In the genomic region with DNA sequence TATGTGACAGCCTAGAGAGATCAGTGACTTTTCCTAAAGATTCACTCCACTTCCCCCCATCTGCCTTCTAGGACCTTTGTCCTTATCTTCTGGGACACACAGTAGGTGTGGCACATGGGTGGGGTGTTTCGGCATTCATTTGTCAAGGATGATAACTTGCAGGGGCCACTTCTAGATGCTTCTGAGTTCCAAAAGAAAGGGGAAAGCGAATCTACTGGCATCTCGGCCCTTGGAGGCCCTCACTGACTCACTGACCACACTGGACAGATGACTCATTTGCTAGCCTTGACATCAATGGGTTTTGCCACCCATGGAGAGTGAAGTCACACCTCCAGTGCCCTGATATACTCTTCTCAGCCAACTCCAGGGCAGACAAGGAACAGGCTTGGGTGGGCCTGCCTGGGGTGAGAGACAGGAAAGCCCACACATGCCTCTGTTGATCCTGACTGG, we compare ENCODE assay signal across 9 mouse cellular contexts. TPM values are rescaled to one million over a fixed set of nuclear protein-coding genes. Genes with fewer than 3 reads are reported as not detected.
DNase-seq lines count a peak whose midpoint lies in the region; ATAC-seq and TF ChIP-seq lines count a peak whose summit lies in the region.
"Had no signal": no experiment of that assay in that cellular context is flagged by ENCODE, and none has a peak within 500 bp of the region (broad histone marks: within the 10 kb centered on the region; RNA-seq: fewer than 3 reads in every experiment).

No protein-coding gene starts in this region.

- peak; percentile 68 for ATAC-seq in heart, embryonic 12.5 days (ENCODE audit: insufficient number of reproducible peaks, low FRiP score)
- peak; percentile 35 for ATAC-seq in megakaryocyte progenitor cell, adult 5-6 weeks (replicated peaks; ENCODE audit: poor library complexity)

- no peaks in the 10 kb centered on the region for H3K79me2 ChIP-seq in MEL (ENCODE audit: control insufficient read depth, insufficient read depth, low read length, poor library complexity)

- WGBS in heart, embryonic 12.5 days = 33% methylated on average over 3 of the region's 3 CpGs

- H3K9ac ChIP-seq in heart, embryonic 12.5 days = no peak overlapping the region
- peak overlapping the region; percentile 26; the same call in 1 of the 2 replicates for H3K9ac ChIP-seq in MEL (ENCODE audit: control insufficient read depth, low read depth, low read length, poor library complexity, severe bottlenecking)

- peaks cover 47% of the 10 kb centered on the region for H3K4me1 ChIP-seq in heart, embryonic 12.5 days (replicated peaks)
- H3K4me1 ChIP-seq in MEL (ENCODE audit: control insufficient read depth in 1 of 2, insufficient read depth in 2 of 2, low read length in 2 of 2) = peaks cover 16 to 55% of the 10 kb centered on the region in 2 experiments

- TF ChIP-seq RAD21 in MEL (IDR thresholded peaks at IDR 0.05; ENCODE audit: low read depth, low read length) = no peak

- no peaks in the 10 kb centered on the region for H3K9me3 ChIP-seq in heart, embryonic 12.5 days (replicated peaks)
- no peaks in the 10 kb centered on the region for H3K9me3 ChIP-seq in MEL (replicated peaks; ENCODE audit: insufficient read depth, low read length)

- no peak for DNase-seq in heart, postnatal 4 days
- peak; percentile 73 for DNase-seq in MEL (ENCODE audit: low read depth, low spot score)
- DNase-seq in c-Kit-negative CD71-positive TER-119-positive erythroid progenitor cells, embryonic 14.5 days (ENCODE audit: low read depth, low spot score) = peak; percentile 89
- no peak for DNase-seq in kidney, adult 8-10 months
- no peak for DNase-seq in kidney, postnatal 4 days
- DNase-seq in layer of hippocampus, postnatal 36 days = no peak
- DNase-seq: cerebellum, adult 11 months had no signal

- no peak overlapping the region for H3K4me2 ChIP-seq in heart, embryonic 12.5 days

- TF ChIP-seq POLR2A in MEL (IDR thresholded peaks at IDR 0.05; ENCODE audit: control insufficient read depth in 1 of 2, insufficient read depth in 1 of 2, low read depth in 1 of 2, low read length in 2 of 2, poor library complexity in 1 of 2) = no peak

- TF ChIP-seq CTCF in MEL (IDR thresholded peaks at IDR 0.05 in 2 of 3, conservative IDR thresholded peaks at IDR 0.05 in 1 of 3; ENCODE audit: control insufficient read depth in 1 of 3, insufficient read depth in 1 of 3, low read depth in 2 of 3, low read length in 3 of 3, poor library complexity in 1 of 3, severe bottlenecking in 1 of 3) = no peak

- H3K27me3 ChIP-seq in heart, embryonic 12.5 days (replicated peaks) = no peaks in the 10 kb centered on the region
- no peaks in the 10 kb centered on the region for H3K27me3 ChIP-seq in MEL (ENCODE audit: control insufficient read depth in 1 of 2, insufficient read depth in 2 of 2, low read length in 2 of 2)

- peak overlapping the region; percentile 77 for H3K27ac ChIP-seq in heart, embryonic 12.5 days (ENCODE audit: poor library complexity, severe bottlenecking)
- H3K27ac ChIP-seq in MEL (ENCODE audit: control insufficient read depth, low read depth, low read length) = peak overlapping the region; percentile 81

- peak; percentile 91 for TF ChIP-seq EP300 in MEL (IDR thresholded peaks at IDR 0.05; ENCODE audit: low read depth in 1 of 2, low read length in 2 of 2)

- H3K36me3 ChIP-seq in heart, embryonic 12.5 days = no peaks in the 10 kb centered on the region
- H3K36me3 ChIP-seq in MEL (ENCODE audit: control insufficient read depth in 1 of 2, insufficient read depth in 2 of 2, low read length in 2 of 2) = peaks cover 0 to 31% of the 10 kb centered on the region in 2 experiments; a peak in 2 of 4 replicates

- H3K4me3 ChIP-seq in heart, embryonic 12.5 days = no peak overlapping the region
- no peak overlapping the region for H3K4me3 ChIP-seq in MEL (ENCODE audit: control insufficient read depth in 1 of 2, insufficient read depth in 1 of 2, low read depth in 2 of 2, low read length in 2 of 2)

TF ChIP-seq in MEL, 35 proteins besides CTCF, POLR2A, EP300 and RAD21:
- TF ChIP-seq SIN3A (IDR thresholded peaks at IDR 0.05; ENCODE audit: low read length) = peak; percentile 73
- TF ChIP-seq ETS1 (IDR thresholded peaks at IDR 0.05; ENCODE audit: low read depth, low read length) = peak; percentile 83
- peak; percentile 84 for TF ChIP-seq GATA1 (IDR thresholded peaks at IDR 0.05; ENCODE audit: low read depth, low read length)
- no peak for TF ChIP-seq SMC3 (IDR thresholded peaks at IDR 0.05; ENCODE audit: low read depth, low read length)
- peak; percentile 93 for TF ChIP-seq TCF12 (IDR thresholded peaks at IDR 0.05; ENCODE audit: low read depth, low read length)
- TF ChIP-seq NELFE (IDR thresholded peaks at IDR 0.05; ENCODE audit: low read depth, low read length) = no peak
- TF ChIP-seq MXI1 (IDR thresholded peaks at IDR 0.05; ENCODE audit: low read depth, low read length) = peak; percentile 59; the same call in 1 of the 2 replicates
- TF ChIP-seq MAZ (IDR thresholded peaks at IDR 0.05; ENCODE audit: low read depth, low read length) = peak; percentile 39; the same call in 1 of the 2 replicates
- peak; percentile 39; the same call in 1 of the 2 replicates for TF ChIP-seq MYC (IDR thresholded peaks at IDR 0.05; ENCODE audit: low read depth, low read length)
- TF ChIP-seq ELF1 (IDR thresholded peaks at IDR 0.05; ENCODE audit: low read depth, low read length) = no peak
- TF ChIP-seq RCOR1 (IDR thresholded peaks at IDR 0.05; ENCODE audit: low read depth, low read length) = peak; percentile 86
- TF ChIP-seq CHD1 (IDR thresholded peaks at IDR 0.05; ENCODE audit: low read depth, low read length) = no peak
- TF ChIP-seq HCFC1 (IDR thresholded peaks at IDR 0.05; ENCODE audit: low read depth, low read length) = no peak
- peak; percentile 84; the same call in 1 of the 2 replicates for TF ChIP-seq ZMIZ1 (IDR thresholded peaks at IDR 0.05; ENCODE audit: low read depth, low read length)
- peak; percentile 73; the same call in 1 of the 2 replicates for TF ChIP-seq JUND (IDR thresholded peaks at IDR 0.05; ENCODE audit: low read depth, low read length)
- TF ChIP-seq ZC3H11A (IDR thresholded peaks at IDR 0.05; ENCODE audit: low read depth, low read length) = no peak
- TF ChIP-seq TBP (IDR thresholded peaks at IDR 0.05; ENCODE audit: low read depth, low read length) = no peak
- TF ChIP-seq BHLHE40 (IDR thresholded peaks at IDR 0.05; ENCODE audit: borderline replicate concordance, low read depth, low read length) = peak; percentile 50; the same call in 1 of the 2 replicates
- 0 out of 2 replicates have a peak, but pooled peaks have one; percentile 20 for TF ChIP-seq E2F4 (IDR thresholded peaks at IDR 0.05; ENCODE audit: borderline replicate concordance, low read depth, low read length)
- 0 out of 2 replicates have a peak, but pooled peaks have one; percentile 9 for TF ChIP-seq USF1 (IDR thresholded peaks at IDR 0.05; ENCODE audit: low read depth, low read length)
- no peak for TF ChIP-seq MEF2A (IDR thresholded peaks at IDR 0.05; ENCODE audit: extremely low read depth, insufficient replicate concordance, low read depth, low read length, poor library complexity, severe bottlenecking)
- TF ChIP-seq MAX (IDR thresholded peaks at IDR 0.05; ENCODE audit: low read length) = peak; percentile 57; the same call in 1 of the 2 replicates
- peak; percentile 73 for TF ChIP-seq TAL1 (IDR thresholded peaks at IDR 0.05; ENCODE audit: low read length)
- TF ChIP-seq ZKSCAN1 (IDR thresholded peaks at IDR 0.05; ENCODE audit: low read depth, low read length) = peak; percentile 98
TF ChIP-seq in MEL: peak in this region for 16.

RNA-seq across cellular contexts. Expression of a gene that starts 46.7 kb away (rescaled TPM):
- polyA plus RNA-seq in heart, embryonic 12.5 days (2016; fragmentation: Nextera tagmentation; extraction: Ambion mirVana) = 115 and 121 TPM in 2 replicates
- total RNA-seq in heart, postnatal 4 days (2021) = 100 to 1,000 TPM; 109 to 115 TPM
- 73.8 and 78.5 TPM in 2 replicates for total RNA-seq in MEL (2012; rRNA removed)
- 100 to 1,000 TPM in 1 of 2 experiments, 10 to 100 TPM in 1; 95.6 to 730 TPM for polyA plus RNA-seq in MEL (2012; ENCODE audit: insufficient read depth in 1 of 2, insufficient read length in 2 of 2, low read depth in 1 of 2, low replicate concordance in 2 of 2, missing spikeins in 1 of 2)
- 99.7 and 123 TPM in 2 replicates for total RNA-seq in megakaryocyte progenitor cell, adult 5-6 weeks (2015)
- total RNA-seq in megakaryocyte progenitor cell, adult 5-6 weeks (2017) = 42.2 and 48.3 TPM in 2 replicates
- total RNA-seq in layer of hippocampus, postnatal 36 days (2021) = 100 to 1,000 TPM; 115 to 119 TPM

RNA-seq across cellular contexts. Expression of a gene that starts 47.3 kb away (rescaled TPM):
- polyA plus RNA-seq in heart, embryonic 12.5 days (2016; fragmentation: Nextera tagmentation; extraction: Ambion mirVana) = 36.2 and 38.7 TPM in 2 replicates
- total RNA-seq in heart, postnatal 4 days (2021) = 10 to 100 TPM; 66.9 to 69.5 TPM
- 0.96 and 1.0 TPM in 2 replicates for total RNA-seq in MEL (2012; rRNA removed)
- polyA plus RNA-seq in MEL (2012; ENCODE audit: insufficient read depth in 1 of 2, insufficient read length in 2 of 2, low read depth in 1 of 2, low replicate concordance in 2 of 2, missing spikeins in 1 of 2) = 1 to 10 TPM in 1 of 2 experiments, not detected in 1; 5.0 TPM
- total RNA-seq in megakaryocyte progenitor cell, adult 5-6 weeks (2015) = 89.7 and 162 TPM in 2 replicates
- 16.1 and 29.6 TPM in 2 replicates for total RNA-seq in megakaryocyte progenitor cell, adult 5-6 weeks (2017)
- total RNA-seq in layer of hippocampus, postnatal 36 days (2021) = 10 to 100 TPM; 17.1 to 19.3 TPM

Comparison
In these comparisons a context has a peak if more than half of its experiments do, and no peak if none do; other contexts are left out.
1. DNase-seq: peak in MEL (single experiment) and c-Kit-negative CD71-positive TER-119-positive erythroid progenitor cells, embryonic 14.5 days (single experiment); none in heart, postnatal 4 days (single experiment), kidney, adult 8-10 months (0 of 2), kidney, postnatal 4 days (0 of 2) and layer of hippocampus, postnatal 36 days (0 of 2).